Mouse (Mus musculus) limb, embryonic 15.5 days (tissue): Measurements from ENCODE around the gene Bcat2. TPM values are rescaled to one million over a fixed set of nuclear protein-coding genes. Genes with fewer than 3 reads are reported as not detected.

Experiments
- ATAC-seq: fragments of 200-750 bp; cut with Nextera tagmentation; 2 replicates; pipeline ENCODE4 v1.8.0; 2017; ENCODE audit warnings: low read depth, moderate TSS enrichment; ENCODE audit not compliant: insufficient number of reproducible peaks, low FRiP score, low TSS enrichment
- H3K27ac ChIP-seq: fragments of 300-500 bp; sonication (generic); 2 replicates; pipeline ENCODE4 v1.5.1; 2015; ENCODE audit warnings: moderate library complexity, mild to moderate bottlenecking, inconsistent platforms
- H3K27me3 ChIP-seq: fragments of 300-500 bp; sonication (generic); 2 replicates; pipeline ENCODE4 v1.6.1; 2015; ENCODE audit warnings: inconsistent platforms
- H3K36me3 ChIP-seq: fragments of 300-500 bp; sonication (generic); 2 replicates; pipeline ENCODE4 v1.6.1; 2015; ENCODE audit warnings: inconsistent platforms
- H3K4me1 ChIP-seq: fragments of 300-500 bp; sonication (generic); 2 replicates; pipeline ENCODE4 v1.6.1; 2015; ENCODE audit warnings: inconsistent platforms
- H3K4me2 ChIP-seq: fragments of 300-500 bp; sonication (generic); 2 replicates; pipeline ENCODE4 v1.6.1; 2015; ENCODE audit warnings: mild to moderate bottlenecking, inconsistent platforms
- H3K4me3 ChIP-seq: fragments of 300-500 bp; sonication (generic); 2 replicates; pipeline ENCODE4 v1.5.1; 2015; ENCODE audit warnings: mild to moderate bottlenecking, inconsistent platforms
- H3K9ac ChIP-seq: fragments of 300-500 bp; sonication (generic); 2 replicates; pipeline ENCODE4 v1.6.1; 2015; ENCODE audit warnings: inconsistent platforms
- H3K9me3 ChIP-seq: fragments of 300-500 bp; sonication (generic); 2 replicates; pipeline ENCODE4 v1.6.1; 2016; ENCODE audit warnings: inconsistent platforms
- WGBS: fragments of 180-500 bp; shearing (Covaris S2); methylation state at CpG from one replicate; pipeline ENCODE4 v1.1.7; 2015; 5-methylcytosine and 5-hydroxymethylcytosine counted together
- polyA plus RNA-seq: library from polyadenylated mRNA; unstranded; fragments of >200 nt; fragmentation: Nextera tagmentation; extraction: Ambion mirVana; gene quantifications from 2 replicates; pipeline ENCODE4 v1.2.1, GENCODE M21; 2015

Gene Bcat2
- polyA plus RNA-seq, 1 experiment from 2014 or later: 64.4 TPM

GRCm38 (mm10) chr7:45634946-45635681 lies 65.2 kb downstream of the Bcat2 start:
- Histone ChIP-seq H3K4me1 (peaks cover 29% of the 10 kb centered on the region), H3K9me3 (no peaks in the 10 kb centered on the region), H3K27me3 (peaks cover 2% of the 10 kb centered on the region; the same call in 1 of the 2 replicates), H3K4me2 (no peak overlapping the region), H3K4me3 (no peak overlapping the region), H3K9ac (no peak overlapping the region), H3K36me3 (peaks cover 13% of the 10 kb centered on the region), H3K27ac (0 out of 2 replicates have a peak overlapping the region, but pooled peaks have one; percentile 33)
- 86% methylated on average over 11 of the region's 11 CpGs for WGBS
- no peak for ATAC-seq

- peaks cover 34% of the 10 kb centered on the region for H3K4me1 ChIP-seq
- H3K9me3 ChIP-seq: no peaks in the 10 kb centered on the region
- H3K4me3 ChIP-seq: no peak overlapping the region
- 0 out of 2 replicates have a peak overlapping the region, but pooled peaks have one; percentile 22 for H3K27ac ChIP-seq
- H3K36me3 ChIP-seq: peaks cover 13% of the 10 kb centered on the region
- no peak overlapping the region for H3K4me2 ChIP-seq
- ATAC-seq: no peak
- H3K27me3 ChIP-seq: 0 out of 2 replicates have a peak, but pooled peaks cover 2% of the 10 kb centered on the region
- WGBS: 74% methylated on average over 15 of the region's 15 CpGs
- H3K9ac ChIP-seq: no peak overlapping the region
Measured at GRCm38 (mm10) chr7:45635711-45636688, 66.0 kb downstream of the Bcat2 start.

- no peak overlapping the region for H3K27ac ChIP-seq
- peak overlapping the region; percentile 47 for H3K4me2 ChIP-seq
- H3K27me3 ChIP-seq: 0 out of 2 replicates have a peak, but pooled peaks cover 2% of the 10 kb centered on the region
- H3K36me3 ChIP-seq: peaks cover 13% of the 10 kb centered on the region
- no peak overlapping the region for H3K9ac ChIP-seq
- H3K9me3 ChIP-seq: no peaks in the 10 kb centered on the region
- 96% methylated on average over 6 of the region's 6 CpGs for WGBS
- peaks cover 44% of the 10 kb centered on the region for H3K4me1 ChIP-seq
- ATAC-seq: no peak
- H3K4me3 ChIP-seq: no peak overlapping the region
Measured at GRCm38 (mm10) chr7:45637710-45638109, 67.8 kb downstream of the Bcat2 start.

- peak overlapping the region; percentile 60 for H3K27ac ChIP-seq
- peak overlapping the region; percentile 32 for H3K4me3 ChIP-seq
- H3K36me3 ChIP-seq: peaks cover 13% of the 10 kb centered on the region
- H3K4me2 ChIP-seq: peak overlapping the region; percentile 47
- peaks cover 52% of the 10 kb centered on the region for H3K4me1 ChIP-seq
- 21% methylated on average over 29 of the region's 29 CpGs for WGBS
- H3K9ac ChIP-seq: no peak overlapping the region
- no peaks in the 10 kb centered on the region for H3K27me3 ChIP-seq
- H3K9me3 ChIP-seq: no peaks in the 10 kb centered on the region
- peak; percentile 80 for ATAC-seq
Measured at GRCm38 (mm10) chr7:45638623-45639401, 68.9 kb downstream of the Bcat2 start.

Other genes starting within 250 kb of the Bcat2 start
- gene Trpm4, start 236.4 kb upstream of the Bcat2 start, polyA plus RNA-seq: 22.0 and 22.6 TPM in 2 replicates
- 6.5 and 15.1 TPM in 2 replicates for gene Hrc, start 234.9 kb upstream of the Bcat2 start, polyA plus RNA-seq
- gene Ppfia3, start 203.1 kb upstream of the Bcat2 start, polyA plus RNA-seq: 7.8 and 9.1 TPM in 2 replicates
- gene Lin7b, start 199.6 kb upstream of the Bcat2 start, polyA plus RNA-seq: 2.3 and 2.5 TPM in 2 replicates
- gene Snrnp70, start 174.4 kb upstream of the Bcat2 start, polyA plus RNA-seq: 199 and 204 TPM in 2 replicates
- 0.10 and 0.12 TPM in 2 replicates for gene Kcna7, start 164.5 kb upstream of the Bcat2 start, polyA plus RNA-seq
- gene Ntf5, start 156.5 kb upstream of the Bcat2 start, polyA plus RNA-seq: 1.9 and 3.0 TPM in 2 replicates
- gene Lhb, start 149.3 kb upstream of the Bcat2 start, polyA plus RNA-seq: not detected in 2 replicates
- 39.0 and 43.5 TPM in 2 replicates for gene Gys1, start 135.3 kb upstream of the Bcat2 start, polyA plus RNA-seq
- 122 and 125 TPM in 2 replicates for gene Ruvbl2, start 132.1 kb upstream of the Bcat2 start, polyA plus RNA-seq
- 4,640 and 4,716 TPM in 2 replicates for gene Ftl1, start 110.3 kb upstream of the Bcat2 start, polyA plus RNA-seq
- 145 and 146 TPM in 2 replicates for gene Bax, start 103.3 kb upstream of the Bcat2 start, polyA plus RNA-seq
- gene Tulp2, start 88.3 kb upstream of the Bcat2 start, polyA plus RNA-seq: 0.61 and 1.0 TPM in 2 replicates
- not detected in 2 replicates for gene Gm45808, start 83.3 kb upstream of the Bcat2 start, polyA plus RNA-seq
- 3.1 and 3.3 TPM in 2 replicates for gene Dhdh, start 81.3 kb upstream of the Bcat2 start, polyA plus RNA-seq
- 279 and 295 TPM in 2 replicates for gene Nucb1, start 59.7 kb upstream of the Bcat2 start, polyA plus RNA-seq
- gene Ppp1r15a, start 43.9 kb upstream of the Bcat2 start, polyA plus RNA-seq: 22.3 and 26.1 TPM in 2 replicates
- gene Plekha4, start 43.8 kb upstream of the Bcat2 start, polyA plus RNA-seq: 5.7 and 6.8 TPM in 2 replicates
- gene Hsd17b14, start 15.3 kb upstream of the Bcat2 start, polyA plus RNA-seq: 0.74 and 1.1 TPM in 2 replicates
- 0.58 and 0.93 TPM in 2 replicates for gene Fgf21, start 45.3 kb downstream of the Bcat2 start, polyA plus RNA-seq
- gene Fut1, start 47.1 kb downstream of the Bcat2 start, polyA plus RNA-seq: 2.9 and 3.3 TPM in 2 replicates
- gene Izumo1, start 51.7 kb downstream of the Bcat2 start, polyA plus RNA-seq: 0.14 and 0.27 TPM in 2 replicates
- gene Rasip1, start 57.3 kb downstream of the Bcat2 start, polyA plus RNA-seq: 11.4 and 12.0 TPM in 2 replicates
- 21.9 and 36.8 TPM in 2 replicates for gene Mamstr, start 69.8 kb downstream of the Bcat2 start, polyA plus RNA-seq
- gene Fut2, start 96.2 kb downstream of the Bcat2 start, polyA plus RNA-seq: 7.7 and 8.0 TPM in 2 replicates
- 0.50 and 2.6 TPM in 2 replicates for gene Ntn5, start 113.9 kb downstream of the Bcat2 start, polyA plus RNA-seq
- 0.56 and 0.97 TPM in 2 replicates for gene Sec1, start 124.2 kb downstream of the Bcat2 start, polyA plus RNA-seq
- gene Car11, start 129.7 kb downstream of the Bcat2 start, polyA plus RNA-seq: 13.3 and 13.7 TPM in 2 replicates
- 4.3 and 4.7 TPM in 2 replicates for gene Dbp, start 134.9 kb downstream of the Bcat2 start, polyA plus RNA-seq
- 942 and 1,034 TPM in 2 replicates for gene Rpl18, start 145.3 kb downstream of the Bcat2 start, polyA plus RNA-seq
- gene Sphk2, start 147.8 kb downstream of the Bcat2 start, polyA plus RNA-seq: 38.5 and 39.7 TPM in 2 replicates
- 0.76 and 0.78 TPM in 2 replicates for gene Fam83e, start 151.1 kb downstream of the Bcat2 start, polyA plus RNA-seq
- gene Spaca4, start 155.7 kb downstream of the Bcat2 start, polyA plus RNA-seq: not detected in 2 replicates
- gene Lmtk3, start 213.6 kb downstream of the Bcat2 start, polyA plus RNA-seq: 1.6 and 2.0 TPM in 2 replicates
- gene Sult2b1, start 214.5 kb downstream of the Bcat2 start, polyA plus RNA-seq: 82.1 and 91.0 TPM in 2 replicates
- gene Cyth2, start 244.4 kb downstream of the Bcat2 start, polyA plus RNA-seq: 87.9 and 98.8 TPM in 2 replicates